Mouse (Mus musculus) spleen, adult 2 months (tissue): ENCODE measurements around the gene Rae1.

ENCODE experiments used
- CTCF ChIP-seq: fragments of 200-500 bp; IDR thresholded peaks from 2 replicates; pipeline ENCODE4 v1.5.1; 2011; ENCODE audit warnings: mild to moderate bottlenecking, inconsistent platforms; ENCODE audit not compliant: insufficient read depth, insufficient read length, insufficient replicate concordance; ENCODE audit errors: extremely low read depth
- POLR2A ChIP-seq: fragments of 200-500 bp; IDR thresholded peaks from 2 replicates; pipeline ENCODE4 v1.6.1; 2011; ENCODE audit warnings: low read depth, low read length, inconsistent platforms

- no peak for TF ChIP-seq POLR2A
- no peak for TF ChIP-seq CTCF
These were observed 42.0 kb downstream of the Rae1 start for GRCm38 (mm10) chr2:173041893-173042292.
